Mouse (Mus musculus) limb, embryonic 11.5 days (tissue): ENCODE measurements around the gene Slc26a8. TPM values are rescaled to one million over a fixed set of nuclear protein-coding genes. Genes with fewer than 3 reads are reported as not detected.
A peak's percentile ranks its signal among the peaks of the same experiment; 100 is the strongest.

ENCODE experiments used
- ATAC-seq: fragments of 200-750 bp; cut with Nextera tagmentation; 2 replicates; pipeline ENCODE4 v1.8.0; 2017; ENCODE audit warnings: low read depth; ENCODE audit not compliant: insufficient number of reproducible peaks, low FRiP score, low TSS enrichment
- DNase-seq: peaks from one replicate; pipeline ENCODE4 v3.0.0-alpha.2; 2015; ENCODE audit warnings: low spot score
- H3K27ac ChIP-seq: fragments of 300-500 bp; sonication (generic); replicated peaks from 2 replicates; pipeline ENCODE4 v1.5.1; 2014; ENCODE audit warnings: low read depth, mild to moderate bottlenecking, low read length
- H3K27me3 ChIP-seq: fragments of 300-500 bp; sonication (generic); 2 replicates; pipeline ENCODE4 v1.6.1; 2014; ENCODE audit warnings: mild to moderate bottlenecking, low read length, mixed read lengths; ENCODE audit not compliant: control insufficient read depth, insufficient read depth
- H3K36me3 ChIP-seq: fragments of 300-500 bp; sonication (generic); 2 replicates; pipeline ENCODE4 v1.6.1; 2014; ENCODE audit warnings: mild to moderate bottlenecking, low read length, moderate library complexity, mixed read lengths; ENCODE audit not compliant: control insufficient read depth, insufficient read depth
- H3K4me1 ChIP-seq: fragments of 300-500 bp; sonication (generic); 2 replicates; pipeline ENCODE4 v1.6.1; 2014; ENCODE audit warnings: low read length, mixed read lengths; ENCODE audit not compliant: control insufficient read depth, insufficient read depth
- H3K4me2 ChIP-seq: fragments of 300-500 bp; sonication (generic); 2 replicates; pipeline ENCODE4 v1.6.1; 2014; ENCODE audit warnings: low read depth, mild to moderate bottlenecking, moderate library complexity; ENCODE audit not compliant: severe bottlenecking
- H3K4me3 ChIP-seq: fragments of 300-500 bp; sonication (generic); 2 replicates; pipeline ENCODE4 v1.5.1; 2014; ENCODE audit warnings: low read depth, low read length
- H3K9ac ChIP-seq: fragments of 300-500 bp; sonication (generic); 2 replicates; pipeline ENCODE4 v1.6.1; 2014; ENCODE audit warnings: mild to moderate bottlenecking, low read length
- H3K9me3 ChIP-seq: fragments of 300-500 bp; sonication (generic); 2 replicates; pipeline ENCODE4 v1.6.1; 2016; ENCODE audit warnings: low read length; ENCODE audit not compliant: control insufficient read depth
- WGBS: fragments of 180-500 bp; shearing (Covaris S2); extraction: QIAGEN DNeasy Blood & Tissue Kit; methylation state at CpG from one replicate; pipeline ENCODE4 v1.1.7; 2014; 5-methylcytosine and 5-hydroxymethylcytosine counted together
- polyA plus RNA-seq: library from polyadenylated mRNA; unstranded; fragments of >200 nt; fragmentation: Nextera tagmentation; extraction: Ambion mirVana; gene quantifications from 2 replicates; pipeline ENCODE4 v1.2.1, GENCODE M21; 2014

The Slc26a8 gene
- polyA plus RNA-seq, 1 experiment from 2014 or later, result 0.61 TPM

DNA sequence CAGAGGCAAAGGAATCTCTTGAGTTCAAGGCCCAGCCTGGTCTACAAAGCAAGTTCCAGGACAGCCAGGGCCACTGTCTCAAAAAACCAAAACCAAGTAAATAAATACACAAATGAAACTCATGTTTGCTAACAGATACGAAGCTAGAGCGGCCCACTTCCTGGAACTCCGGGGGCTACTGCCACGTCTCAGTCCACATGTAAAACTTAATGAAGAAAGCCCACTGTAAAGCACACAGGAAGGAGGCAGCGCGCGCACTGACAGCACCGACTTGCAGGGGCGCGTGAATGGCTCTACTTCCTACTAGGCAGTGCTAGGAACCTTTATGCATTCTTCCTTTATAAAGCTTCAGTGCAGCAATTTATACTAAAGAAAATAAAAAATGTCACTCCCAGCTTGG is 72.4 kb downstream of the Slc26a8 start:
- no peaks in the 10 kb centered on the region for H3K27me3 ChIP-seq
- DNase-seq (no peak), ATAC-seq (no peak)
- 87% methylated on average over 10 of the region's 10 CpGs for WGBS
- no peaks in the 10 kb centered on the region for H3K9me3 ChIP-seq
- no peak overlapping the region for H3K9ac ChIP-seq
- H3K27ac ChIP-seq, result no peak overlapping the region
- no peak overlapping the region for H3K4me2 ChIP-seq
- H3K36me3 ChIP-seq, result peaks cover 7% of the 10 kb centered on the region; the same call in 1 of the 2 replicates
- no peak overlapping the region for H3K4me3 ChIP-seq
- H3K4me1 ChIP-seq, result peaks cover 7% of the 10 kb centered on the region

DNA sequence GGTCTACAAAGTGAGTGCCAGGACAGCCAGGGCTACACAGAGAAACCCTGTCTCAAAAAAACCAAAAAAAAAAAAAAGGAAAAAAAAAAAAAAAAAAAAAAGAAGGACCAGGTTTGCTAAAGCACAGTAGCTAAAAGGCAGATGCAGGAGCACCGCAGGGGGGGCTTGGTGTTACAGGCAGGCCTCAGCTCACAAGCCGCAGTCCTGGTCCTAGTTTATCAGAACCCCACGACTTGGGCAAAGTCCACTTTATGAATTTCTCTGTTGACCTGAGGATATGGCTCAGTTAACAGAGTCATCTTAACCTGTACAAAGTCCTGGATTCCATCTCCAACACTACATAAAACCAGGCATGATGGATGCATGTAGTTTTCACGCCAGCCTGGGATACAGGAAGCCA is 74.7 kb downstream of the Slc26a8 start:
- H3K9me3 ChIP-seq, result no peaks in the 10 kb centered on the region
- H3K27me3 ChIP-seq, result no peaks in the 10 kb centered on the region
- peaks cover 7% of the 10 kb centered on the region; the same call in 1 of the 2 replicates for H3K36me3 ChIP-seq
- H3K9ac ChIP-seq, result no peak overlapping the region
- H3K4me2 ChIP-seq, result no peak overlapping the region
- H3K4me3 ChIP-seq, result no peak overlapping the region
- H3K27ac ChIP-seq, result no peak overlapping the region
- ATAC-seq (no peak), DNase-seq (no peak)
- H3K4me1 ChIP-seq, result no peaks in the 10 kb centered on the region
- 94% methylated on average over 4 of the region's 4 CpGs for WGBS

DNA sequence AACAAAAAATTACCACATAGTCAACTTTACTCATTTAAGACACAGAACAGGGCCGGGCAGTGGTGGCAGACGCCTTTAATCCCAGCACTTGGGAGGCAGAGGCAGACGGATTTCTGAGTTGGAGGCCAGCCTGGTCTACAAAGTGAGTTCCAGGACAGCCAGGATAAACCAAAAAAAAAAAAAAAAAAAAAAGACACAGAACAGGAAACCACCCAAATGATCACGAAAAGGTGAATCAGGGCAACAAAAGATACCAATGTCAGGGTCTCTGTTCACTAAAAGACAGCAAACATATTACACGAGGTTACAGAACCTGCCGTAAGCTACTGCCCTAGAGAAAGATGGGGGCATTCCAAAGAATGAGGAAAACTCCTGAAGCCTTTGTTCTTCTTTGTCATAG is 76.9 kb downstream of the Slc26a8 start:
- DNase-seq (no peak), ATAC-seq (no peak)
- H3K4me2 ChIP-seq, result no peak overlapping the region
- H3K9me3 ChIP-seq, result no peaks in the 10 kb centered on the region
- H3K36me3 ChIP-seq, result peaks cover 7% of the 10 kb centered on the region; the same call in 1 of the 2 replicates
- no peak overlapping the region for H3K4me3 ChIP-seq
- no peak overlapping the region for H3K27ac ChIP-seq
- H3K9ac ChIP-seq, result no peak overlapping the region
- no peaks in the 10 kb centered on the region for H3K4me1 ChIP-seq
- H3K27me3 ChIP-seq, result no peaks in the 10 kb centered on the region
- WGBS, result 85% methylated on average over 6 of the region's 6 CpGs

DNA sequence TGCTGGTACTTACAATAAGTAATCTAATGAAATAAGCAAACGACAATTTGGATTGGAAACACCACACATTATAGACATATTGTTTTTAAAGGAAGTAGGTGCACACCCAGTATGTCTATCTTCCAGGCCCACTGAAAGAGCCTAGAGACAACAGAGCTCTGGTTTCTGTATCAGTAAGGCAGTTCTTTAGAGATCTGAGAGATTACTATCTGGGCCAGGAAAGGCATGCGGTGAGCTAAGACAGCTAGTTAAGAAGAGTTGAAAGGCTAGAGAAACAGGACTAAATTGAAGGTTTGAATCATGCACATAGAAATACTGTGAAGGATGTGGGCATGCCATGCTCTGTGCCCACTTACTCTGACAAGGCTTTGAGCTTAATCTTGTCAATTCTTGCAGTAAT is 77.4 kb downstream of the Slc26a8 start:
- H3K9ac ChIP-seq, result no peak overlapping the region
- H3K9me3 ChIP-seq, result no peaks in the 10 kb centered on the region
- WGBS, result 82% methylated on average over 2 of the region's 2 CpGs
- ATAC-seq (no peak), DNase-seq (no peak)
- no peak overlapping the region for H3K27ac ChIP-seq
- H3K4me1 ChIP-seq, result no peaks in the 10 kb centered on the region
- H3K4me3 ChIP-seq, result no peak overlapping the region
- no peaks in the 10 kb centered on the region for H3K27me3 ChIP-seq
- no peak overlapping the region for H3K4me2 ChIP-seq
- peaks cover 7% of the 10 kb centered on the region; the same call in 1 of the 2 replicates for H3K36me3 ChIP-seq

DNA sequence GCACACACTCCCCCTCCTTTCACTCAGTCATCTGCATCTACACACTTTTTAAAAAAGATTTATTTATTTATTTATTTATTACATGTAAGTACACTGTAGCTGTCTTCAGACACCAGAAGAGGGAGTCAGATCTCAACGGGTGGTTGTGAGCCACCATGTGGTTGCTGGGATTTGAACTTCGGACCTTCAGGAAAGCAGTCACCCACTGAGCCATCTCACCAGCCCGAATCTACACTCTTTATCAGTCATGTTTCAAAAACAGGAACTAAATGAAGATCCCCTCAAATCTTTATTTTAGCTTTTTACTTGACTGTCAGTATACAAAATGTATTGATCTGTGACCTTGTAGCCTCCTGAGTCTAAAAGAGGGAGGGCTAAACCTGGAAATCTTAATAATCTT is 80.5 kb downstream of the Slc26a8 start:
- ATAC-seq, result no peak
- 87% methylated on average over 3 of the region's 3 CpGs for WGBS
- H3K27me3 ChIP-seq, result no peaks in the 10 kb centered on the region
- no peaks in the 10 kb centered on the region for H3K4me1 ChIP-seq
- no peak overlapping the region for H3K4me2 ChIP-seq
- DNase-seq, result no peak
- no peak overlapping the region for H3K4me3 ChIP-seq
- H3K27ac ChIP-seq, result no peak overlapping the region
- no peak overlapping the region for H3K9ac ChIP-seq
- no peaks in the 10 kb centered on the region for H3K9me3 ChIP-seq
- H3K36me3 ChIP-seq, result peaks cover 15% of the 10 kb centered on the region

DNA sequence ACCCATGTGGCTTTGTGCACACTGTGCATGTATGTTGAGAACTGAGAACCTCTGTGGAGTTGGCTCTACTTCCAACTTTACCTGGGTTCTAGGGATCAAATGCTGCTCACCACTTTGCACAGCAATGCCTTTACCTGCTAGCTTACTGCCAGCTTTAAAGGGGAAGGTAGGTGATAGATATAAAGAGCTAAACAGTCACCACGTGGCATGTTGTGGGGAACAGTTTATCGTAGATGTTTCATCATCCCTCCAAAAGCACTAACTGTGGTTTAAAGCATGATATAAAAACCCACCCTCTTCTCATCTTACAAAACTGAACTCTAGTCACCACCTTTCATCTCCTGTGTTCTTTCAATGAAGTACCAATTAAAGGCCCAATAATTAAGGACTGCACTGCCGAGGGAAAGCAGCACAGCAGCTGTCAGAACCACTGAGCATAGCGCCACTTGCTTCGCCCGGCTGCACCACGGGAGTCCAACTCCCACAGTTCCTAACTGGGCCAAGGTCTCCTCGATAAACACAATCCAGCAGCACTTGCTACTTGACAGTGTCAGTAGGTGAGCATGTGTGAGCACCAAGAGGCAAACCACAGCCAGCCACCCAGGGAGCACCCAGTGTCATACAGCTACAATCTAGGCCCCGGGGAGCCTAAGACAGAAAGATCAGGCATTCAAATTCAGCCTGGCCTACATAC is 88.3 kb downstream of the Slc26a8 start:
- Histone ChIP-seq H3K27me3 (no peaks in the 10 kb centered on the region), H3K4me2 (no peak overlapping the region), H3K9ac (no peak overlapping the region), H3K9me3 (no peaks in the 10 kb centered on the region), H3K4me3 (no peak overlapping the region), H3K4me1 (no peaks in the 10 kb centered on the region), H3K27ac (no peak overlapping the region), H3K36me3 (peaks cover 47% of the 10 kb centered on the region)
- WGBS, result 87% methylated on average over 9 of the region's 9 CpGs
- no peak for ATAC-seq
- DNase-seq, result no peak

DNA sequence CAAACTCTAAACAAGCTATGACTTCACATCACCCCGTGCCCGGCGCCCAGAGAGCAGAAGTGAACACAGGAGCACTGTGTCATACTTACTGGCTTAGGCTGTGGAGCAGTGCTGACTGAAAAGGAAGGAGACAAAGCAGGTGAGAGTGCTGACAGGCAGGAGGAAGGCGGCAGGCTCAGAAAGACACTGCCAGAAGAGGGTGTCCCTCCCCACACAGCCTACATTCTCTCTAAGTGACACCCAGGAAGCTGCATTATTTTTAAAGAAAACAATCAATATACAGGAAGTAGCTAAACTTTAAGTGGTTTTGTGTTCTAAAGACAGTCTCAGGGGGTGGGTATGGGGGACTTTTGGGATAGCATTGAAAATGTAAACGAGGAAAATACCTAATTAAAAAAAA is 89.3 kb downstream of the Slc26a8 start:
- Histone ChIP-seq H3K9ac (no peak overlapping the region), H3K27ac (no peak overlapping the region), H3K4me2 (no peak overlapping the region), H3K9me3 (no peaks in the 10 kb centered on the region), H3K4me3 (no peak overlapping the region), H3K27me3 (no peaks in the 10 kb centered on the region), H3K36me3 (peaks cover 49% of the 10 kb centered on the region), H3K4me1 (no peaks in the 10 kb centered on the region)
- ATAC-seq (no peak), DNase-seq (no peak)
- 93% methylated on average over 5 of the region's 5 CpGs for whole genome bisulfite sequencing

DNA sequence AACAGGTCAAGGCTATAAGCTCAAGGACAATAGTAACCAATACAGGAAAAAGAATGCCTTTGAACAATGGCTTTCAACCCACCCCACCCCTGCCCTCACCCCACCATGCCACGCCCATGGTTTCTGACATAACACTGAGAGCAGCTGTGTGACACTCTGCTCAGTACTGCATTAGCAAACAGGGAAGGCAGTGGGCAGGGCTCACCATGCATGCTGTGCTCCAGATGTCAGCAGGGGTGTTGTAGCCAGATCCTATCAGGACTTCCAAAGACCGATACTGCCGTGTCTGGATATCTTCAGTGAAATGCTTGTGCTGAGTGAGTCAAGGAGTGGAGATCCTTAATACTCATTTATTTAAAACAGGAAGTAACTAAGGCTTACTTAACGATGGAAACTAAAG is 96.1 kb downstream of the Slc26a8 start:
- ATAC-seq, result no peak
- H3K4me1 ChIP-seq, result no peaks in the 10 kb centered on the region
- no peak overlapping the region for H3K27ac ChIP-seq

DNA sequence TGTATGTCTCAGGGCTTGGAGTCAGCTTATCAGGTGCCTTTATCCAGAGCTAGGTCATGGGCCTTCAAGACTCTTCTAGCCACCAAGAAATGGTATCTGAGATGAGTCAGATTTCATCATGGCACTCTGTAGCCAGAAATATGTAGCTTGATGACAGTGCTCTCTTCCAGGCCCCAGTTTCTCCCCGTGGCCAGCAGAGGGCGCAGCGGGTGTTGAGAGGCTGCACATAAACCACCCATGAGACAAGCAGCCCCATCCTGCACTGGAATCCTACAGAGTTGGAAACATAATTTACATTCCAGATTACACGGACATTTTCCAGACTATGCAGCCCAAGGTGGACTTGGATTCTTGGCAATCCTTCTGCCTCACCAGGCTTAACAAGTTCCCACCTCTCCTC is 97.0 kb downstream of the Slc26a8 start:
- Histone ChIP-seq H3K4me3 (no peak overlapping the region), H3K9ac (no peak overlapping the region), H3K27me3 (no peaks in the 10 kb centered on the region), H3K4me1 (no peaks in the 10 kb centered on the region), H3K4me2 (no peak overlapping the region), H3K9me3 (no peaks in the 10 kb centered on the region), H3K27ac (no peak overlapping the region), H3K36me3 (peaks cover 38% of the 10 kb centered on the region)
- no peak for ATAC-seq
- 33% methylated on average over 4 of the region's 4 CpGs for WGBS
- DNase-seq, result peak; percentile 88

More for the DNA sequence above, 96.1 kb downstream of the Slc26a8 start:
- no peak overlapping the region for H3K9ac ChIP-seq
- no peak overlapping the region for H3K4me2 ChIP-seq
- DNase-seq, result no peak
- 53% methylated on average over 4 of the region's 4 CpGs for WGBS
- no peaks in the 10 kb centered on the region for H3K9me3 ChIP-seq
- H3K36me3 ChIP-seq, result peaks cover 38% of the 10 kb centered on the region
- no peak overlapping the region for H3K4me3 ChIP-seq
- H3K27me3 ChIP-seq, result no peaks in the 10 kb centered on the region
